Comparison of ENCODE assay signal across 39 mouse cellular contexts in the genomic region with DNA sequence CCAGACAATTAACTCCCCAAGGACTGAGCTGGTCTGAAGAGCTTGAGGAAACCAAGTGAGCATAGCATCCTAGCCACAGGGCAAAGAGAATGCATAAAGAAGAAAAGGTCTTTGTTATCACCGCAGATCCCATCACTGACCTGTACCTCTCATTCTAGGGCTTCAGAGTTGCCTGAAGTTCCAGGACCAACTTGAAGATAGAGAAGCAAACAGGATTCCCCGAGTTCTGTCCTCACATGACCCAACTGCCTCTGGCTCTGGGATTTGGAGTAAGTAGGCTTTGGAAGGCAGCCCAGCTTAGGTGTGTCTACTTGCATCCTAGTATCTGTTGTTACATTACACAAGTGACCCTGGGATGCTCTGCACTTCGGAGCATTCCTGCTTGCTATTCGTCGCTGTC. TPM values are rescaled to one million over a fixed set of nuclear protein-coding genes. Genes with fewer than 3 reads are reported as not detected.
"Had no signal": no experiment of that assay in that cellular context is flagged by ENCODE, and none has a peak within 500 bp of the region (broad histone marks: within the 10 kb centered on the region; RNA-seq: fewer than 3 reads in every experiment).

No protein-coding gene starts in this region.

RNA-seq across cellular contexts. Expression of a gene that starts 3.2 kb away (rescaled TPM):
- total RNA-seq: left cerebral cortex, postnatal 10 days; left cerebral cortex, postnatal 14 days; left cerebral cortex, postnatal 36 days; left cerebral cortex, postnatal 4 days; midbrain, postnatal 0 days had no signal
- polyA plus RNA-seq: limb, embryonic 10.5 days; limb, embryonic 11.5 days; limb, embryonic 12.5 days; limb, embryonic 13.5 days; limb, embryonic 14.5 days; limb, embryonic 15.5 days; liver, adult 2 months; liver, embryonic 11.5 days; liver, embryonic 13.5 days; liver, embryonic 16.5 days; lung, adult 2 months; lung, embryonic 14.5 days; lung, embryonic 15.5 days; lung, embryonic 16.5 days; midbrain, embryonic 10.5 days; midbrain, embryonic 11.5 days; midbrain, embryonic 12.5 days; midbrain, embryonic 13.5 days; midbrain, embryonic 14.5 days; midbrain, embryonic 15.5 days; midbrain, embryonic 16.5 days; midbrain, postnatal 0 days; myocyte; neural tube, embryonic 11.5 days had no signal

RNA-seq across cellular contexts. Expression of a gene that starts 12.9 kb away (rescaled TPM):
- total RNA-seq: left cerebral cortex, adult 8-10 months; left cerebral cortex, postnatal 10 days; left cerebral cortex, postnatal 14 days; left cerebral cortex, postnatal 25 days; left cerebral cortex, postnatal 36 days; left cerebral cortex, postnatal 4 days; liver, adult 2 months; megakaryocyte, adult 5-6 weeks; megakaryocyte-erythroid progenitor cell, adult 5-6 weeks; midbrain, postnatal 0 days; monocyte, adult 5-6 weeks had no signal
- polyA plus RNA-seq: limb, embryonic 10.5 days; limb, embryonic 11.5 days; limb, embryonic 12.5 days; limb, embryonic 13.5 days; limb, embryonic 14.5 days; limb, embryonic 15.5 days; liver, adult 2 months; liver, embryonic 11.5 days; liver, embryonic 12.5 days; liver, embryonic 13.5 days; liver, embryonic 14.5 days; liver, embryonic 15.5 days; liver, embryonic 16.5 days; liver, postnatal 0 days; lung, adult 2 months; lung, embryonic 14.5 days; lung, embryonic 15.5 days; lung, embryonic 16.5 days; lung, postnatal 0 days; macrophage; midbrain, embryonic 10.5 days; midbrain, embryonic 11.5 days; midbrain, embryonic 12.5 days; midbrain, embryonic 13.5 days; midbrain, embryonic 14.5 days; midbrain, embryonic 15.5 days; midbrain, embryonic 16.5 days; midbrain, postnatal 0 days; myocyte; neural tube, embryonic 11.5 days had no signal
